Mouse (Mus musculus) heart, postnatal 0 days (tissue): ENCODE measurements around the gene Rnf227.

Source experiments
- CTCF ChIP-seq: IDR thresholded peaks from 2 replicates; pipeline ENCODE4 v1.5.1; 2016; ENCODE audit warnings: antibody characterized with exemption, control low read depth, low read depth
- EP300 ChIP-seq: IDR thresholded peaks from 2 replicates; pipeline ENCODE4 v1.6.1; 2016; ENCODE audit warnings: antibody characterized with exemption, low read depth

DNA sequence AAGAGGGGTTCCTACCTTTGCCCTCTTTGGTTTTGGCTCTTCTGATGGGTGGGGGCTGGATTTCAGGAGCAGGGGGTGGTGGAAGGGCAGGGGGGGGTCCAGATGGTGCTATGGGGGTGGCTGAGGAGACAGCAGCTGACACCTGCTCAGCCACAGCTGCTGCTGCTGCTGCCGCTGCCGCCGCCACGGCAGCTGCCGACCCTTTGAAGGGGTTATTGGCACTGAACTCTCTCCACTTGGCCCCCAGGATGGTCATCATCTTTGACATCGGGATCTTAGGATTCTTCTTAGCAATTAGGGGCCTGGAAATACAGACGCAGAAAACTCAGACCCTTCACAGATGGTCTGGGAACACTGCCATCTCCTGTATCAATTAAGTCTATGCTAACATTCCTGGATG lies 21.8 kb downstream of the Rnf227 start:
- TF ChIP-seq CTCF (no peak), EP300 (no peak)
